Mouse (Mus musculus) mouse embryonic stem cell (cell line): ENCODE data around the gene Sp9.

ENCODE experiments used
- in situ Hi-C, 2 experiments: fragments of 300-500 bp; cut with MboI; formaldehyde crosslinking; loops; 1 replicate in 1 of 2; 3 replicates in 1 of 2; pipeline ENCODE4 v1.14.3; 2019 to 2020; ENCODE audit warnings: low sequenced_read_pairs in 2 of 2, low pct_unique_long_range_greater_than_20kb in 1 of 2, mixed read lengths in 1 of 2; ENCODE audit not compliant: unreplicated experiment in 1 of 2

The Sp9 gene

DNA sequence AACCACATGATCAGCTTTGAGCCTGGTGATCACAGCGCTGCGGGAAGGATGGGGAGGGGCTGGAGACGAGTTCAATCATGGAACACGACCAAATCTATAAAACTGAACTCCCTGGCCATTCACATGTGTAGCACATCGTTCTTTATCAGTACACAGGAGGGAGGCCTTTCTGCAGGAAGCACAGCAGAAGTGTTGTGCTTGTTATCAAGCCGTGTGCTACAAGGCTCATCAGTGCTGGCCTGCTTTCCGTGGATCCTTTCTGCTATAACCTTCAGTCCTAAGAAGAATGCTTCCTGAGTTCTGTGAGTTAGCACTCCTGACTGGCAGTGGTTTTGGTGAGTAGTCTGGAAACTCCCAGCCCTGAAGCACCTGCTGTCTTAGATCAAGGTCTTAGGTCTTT lies 23.3 kb downstream of the Sp9 start:
- in situ Hi-C loops: loop anchor here (25.0 kb wide), 3 partner anchors 358 to 1758 kb away; partner anchors contain the start of genes Dlx1 (in 1 of the 2) and Dlx2 (in 1 of the 2)

DNA sequence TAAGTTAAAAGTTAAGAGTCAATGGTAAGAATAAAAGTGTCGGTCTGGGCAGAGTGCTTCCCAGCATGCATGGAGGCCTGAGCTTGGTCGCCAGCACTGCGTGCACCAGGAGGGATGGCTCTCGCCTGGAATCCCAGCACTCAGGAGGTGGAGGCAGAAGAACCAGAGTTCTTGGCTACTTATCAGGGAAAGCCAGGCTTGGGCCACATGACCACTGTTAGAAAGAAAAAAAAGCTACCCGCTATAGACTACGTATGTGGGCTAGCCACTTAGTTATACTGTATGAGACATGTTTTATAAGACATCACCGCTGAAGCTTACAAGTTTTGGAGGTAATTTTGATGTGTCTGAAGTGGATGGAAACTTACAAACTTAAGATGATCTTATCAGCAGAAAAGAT lies 26.4 kb downstream of the Sp9 start:
- in situ Hi-C loops: loop anchor here (25.0 kb wide), 3 partner anchors 361 to 1761 kb away; partner anchors contain the start of genes Dlx1 (in 1 of the 2) and Dlx2 (in 1 of the 2)

- in situ Hi-C loops: loop anchor here (25.0 kb wide), 3 partner anchors 362 to 1762 kb away; partner anchors contain the start of genes Dlx1 (in 1 of the 2) and Dlx2 (in 1 of the 2)
Measured at GRCm38 (mm10) chr2:73298841-73299240, 27.1 kb downstream of the Sp9 start.

DNA sequence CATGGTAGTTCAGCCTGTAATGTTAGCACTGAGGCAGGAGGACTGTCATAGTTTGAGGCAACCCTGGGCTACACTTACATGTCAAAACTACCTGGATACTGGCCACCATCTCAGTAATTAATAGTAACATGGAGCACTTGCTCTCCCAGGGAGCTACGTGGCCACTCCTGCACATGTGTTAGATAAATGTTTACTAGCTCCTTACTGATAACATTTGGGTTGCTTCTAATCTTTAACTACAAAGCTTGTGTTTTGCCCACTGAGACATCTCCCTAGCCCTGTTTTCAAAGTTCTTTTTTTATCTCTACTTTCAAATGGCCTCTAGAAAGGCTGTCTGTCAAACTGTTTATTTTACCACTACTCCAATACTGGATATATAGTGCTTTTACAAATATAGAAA lies 30.3 kb downstream of the Sp9 start:
- in situ Hi-C loops: no loop called here

GRCm38 (mm10) chr2:73302722-73303121 lies 31.0 kb downstream of the Sp9 start:
- in situ Hi-C loops: no loop called here

- in situ Hi-C loops: no loop called here
Measured at GRCm38 (mm10) chr2:73304506-73304905, 32.8 kb downstream of the Sp9 start.

GRCm38 (mm10) chr2:73306006-73306405 lies 34.3 kb downstream of the Sp9 start:
- in situ Hi-C loops: no loop called here

DNA sequence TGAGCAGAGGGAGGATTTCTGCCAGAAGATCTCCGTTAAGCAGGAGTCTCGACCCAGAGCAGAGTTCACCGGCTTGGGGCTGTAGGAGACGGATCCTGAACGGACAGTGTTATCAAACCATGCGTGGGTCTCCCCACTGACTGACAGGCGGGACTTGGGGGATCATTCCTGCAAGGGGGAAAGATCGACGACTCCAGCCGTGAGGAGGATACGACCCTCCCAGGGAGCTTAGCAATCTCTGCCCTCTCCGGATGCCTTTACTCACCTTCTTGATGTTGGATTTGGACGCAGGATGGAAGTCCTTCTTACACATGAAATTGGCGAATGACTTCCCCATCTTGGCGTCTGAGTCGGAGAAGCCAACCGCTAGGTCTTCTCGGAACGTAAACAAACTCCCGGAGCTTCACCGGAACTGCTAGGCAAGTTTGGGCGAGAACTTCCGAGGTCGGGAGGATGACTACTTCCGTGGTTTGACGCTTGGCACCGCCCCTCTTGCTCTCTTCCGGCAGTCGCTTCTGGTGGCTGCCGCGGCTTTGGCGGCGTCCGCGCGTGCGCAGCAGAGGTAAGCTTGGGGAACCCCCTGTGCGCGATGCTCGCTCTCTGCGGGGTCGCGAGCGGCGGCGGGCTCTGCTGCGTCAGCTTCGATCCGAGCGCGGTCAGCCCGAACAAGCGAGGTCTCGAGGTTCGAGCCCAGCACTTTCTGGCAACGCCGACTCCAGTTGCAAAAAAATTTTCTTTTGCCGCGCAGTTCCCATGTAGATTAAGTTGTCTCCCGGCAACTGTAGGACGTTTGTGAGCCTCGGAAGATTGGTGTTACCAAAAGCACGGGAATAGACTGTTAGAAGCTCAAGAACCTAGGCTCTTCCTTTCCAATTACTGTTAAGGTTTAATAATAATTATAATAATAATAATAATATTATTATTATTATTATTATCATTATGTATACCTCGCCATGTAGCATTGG lies 40.7 kb downstream of the Sp9 start, which contains the start of the genes Scrn3 and Cir1:
Scrn3 (plus strand) TSS at position 450 of the 965 bp plus-strand sequence.
Cir1 (minus strand) TSS at position 550 of the 965 bp plus-strand sequence.
- in situ Hi-C loops: no loop called here

- in situ Hi-C loops: no loop called here
Measured at GRCm38 (mm10) chr2:73313117-73313501, 41.4 kb downstream of the Sp9 start.

DNA sequence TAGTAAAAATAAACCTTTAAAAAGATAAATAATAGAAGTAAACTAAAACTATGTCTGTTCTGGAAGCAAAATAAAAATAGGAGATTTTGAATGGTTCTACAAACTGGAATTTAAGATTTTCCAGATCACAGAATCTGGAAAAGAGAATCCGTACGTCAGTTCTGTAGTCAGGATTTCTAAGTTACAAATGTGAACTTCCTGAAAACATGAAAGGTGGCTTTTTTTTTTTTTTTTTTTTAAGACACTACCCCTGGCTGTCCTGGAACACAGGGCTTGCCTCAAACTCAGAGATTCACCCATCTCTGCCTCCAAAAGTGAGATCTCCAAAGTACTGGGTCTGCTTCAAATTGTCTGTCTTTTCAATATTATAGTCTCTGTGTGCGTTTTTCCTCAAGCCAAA lies 42.6 kb downstream of the Sp9 start:
- in situ Hi-C loops: no loop called here

- in situ Hi-C loops: no loop called here
Measured at GRCm38 (mm10) chr2:73317426-73317825, 45.7 kb downstream of the Sp9 start.

- in situ Hi-C loops: no loop called here
Measured at GRCm38 (mm10) chr2:73319218-73319617, 47.5 kb downstream of the Sp9 start.

GRCm38 (mm10) chr2:73322991-73323390 lies 51.3 kb downstream of the Sp9 start:
- in situ Hi-C loops: no loop called here

DNA sequence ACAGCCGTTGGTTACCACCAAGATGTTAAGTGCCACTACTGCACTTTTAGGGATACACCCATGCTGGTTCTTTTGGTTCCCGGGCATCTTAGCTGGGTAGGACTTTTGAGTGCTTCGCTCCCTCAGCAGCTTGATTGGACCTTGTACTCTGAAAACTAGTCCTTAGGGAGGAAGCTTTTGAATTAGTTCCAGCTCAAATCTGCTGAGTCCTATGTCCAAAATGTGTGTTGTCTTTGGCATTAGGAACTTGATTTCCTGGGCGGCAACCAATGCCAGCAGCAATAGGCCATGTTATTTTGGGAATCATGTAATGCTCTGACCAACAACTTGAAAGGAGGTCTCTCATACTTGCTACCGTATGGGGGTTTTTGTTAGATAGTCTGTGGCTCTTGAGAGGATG lies 54.1 kb downstream of the Sp9 start:
- in situ Hi-C loops: no loop called here
